Mouse (Mus musculus) heart, embryonic 15.5 days (tissue): ENCODE results near the gene 1700019N19Rik. TPM values are rescaled to one million over a fixed set of nuclear protein-coding genes. Genes with fewer than 3 reads are reported as not detected.

Experiments used
- ATAC-seq: fragments of 200-750 bp; cut with Nextera tagmentation; replicated peaks from 2 replicates; pipeline ENCODE4 v1.8.0; 2017; ENCODE audit warnings: low read depth, moderate TSS enrichment; ENCODE audit not compliant: insufficient number of reproducible peaks, insufficient read depth, low FRiP score
- H3K27ac ChIP-seq: fragments of 300-500 bp; sonication (generic); 2 replicates; pipeline ENCODE4 v1.5.1; 2015; ENCODE audit warnings: mild to moderate bottlenecking, inconsistent platforms
- H3K27me3 ChIP-seq: fragments of 300-500 bp; sonication (generic); 2 replicates; pipeline ENCODE4 v1.6.1; 2015; ENCODE audit warnings: inconsistent platforms
- H3K36me3 ChIP-seq: fragments of 300-500 bp; sonication (generic); 2 replicates; pipeline ENCODE4 v1.6.1; 2015; ENCODE audit warnings: mild to moderate bottlenecking, inconsistent platforms
- H3K4me1 ChIP-seq: fragments of 300-500 bp; sonication (generic); replicated peaks from 2 replicates; pipeline ENCODE4 v1.6.1; 2015; ENCODE audit warnings: inconsistent platforms
- H3K4me2 ChIP-seq: fragments of 300-500 bp; sonication (generic); 2 replicates; pipeline ENCODE4 v1.6.1; 2015; ENCODE audit warnings: inconsistent platforms, mild to moderate bottlenecking, moderate library complexity
- H3K4me3 ChIP-seq: fragments of 300-500 bp; sonication (generic); 2 replicates; pipeline ENCODE4 v1.5.1; 2015; ENCODE audit warnings: mild to moderate bottlenecking, inconsistent platforms
- H3K9ac ChIP-seq: fragments of 300-500 bp; sonication (generic); 2 replicates; pipeline ENCODE4 v1.6.1; 2015; ENCODE audit warnings: mild to moderate bottlenecking, inconsistent platforms
- H3K9me3 ChIP-seq: fragments of 300-500 bp; sonication (generic); replicated peaks from 2 replicates; pipeline ENCODE4 v1.6.1; 2016; ENCODE audit warnings: inconsistent platforms
- WGBS: fragments of 180-500 bp; shearing (Covaris S2); methylation state at CpG from one replicate; pipeline ENCODE4 v1.1.7; 2015; ENCODE audit warnings: mixed read lengths; 5-methylcytosine and 5-hydroxymethylcytosine counted together
- polyA plus RNA-seq: library from polyadenylated mRNA; unstranded; fragments of >200 nt; fragmentation: Nextera tagmentation; extraction: Ambion mirVana; gene quantifications from 2 replicates; pipeline ENCODE4 v1.2.1, GENCODE M21; 2015

1700019N19Rik gene
- polyA plus RNA-seq, 1 experiment from 2014 or later: not detected

- WGBS: 77% methylated on average over 9 of the region's 9 CpGs
- Histone ChIP-seq H3K4me1 (no peaks in the 10 kb centered on the region), H3K27ac (no peak overlapping the region), H3K4me3 (no peak overlapping the region), H3K36me3 (peaks cover 25% of the 10 kb centered on the region; the same call in 1 of the 2 replicates), H3K9ac (no peak overlapping the region), H3K9me3 (no peaks in the 10 kb centered on the region), H3K4me2 (no peak overlapping the region), H3K27me3 (no peaks in the 10 kb centered on the region)
- ATAC-seq: no peak
Observed at GRCm38 (mm10) chr19:58805191-58805779, 11.0 kb upstream of the 1700019N19Rik start.

- no peaks in the 10 kb centered on the region for H3K27me3 ChIP-seq
- WGBS: 76% methylated on average over 12 of the region's 12 CpGs
Observed at GRCm38 (mm10) chr19:58795114-58795669, 931 bp upstream of the 1700019N19Rik start.

GRCm38 (mm10) chr19:58789194-58789593 is 5.1 kb downstream of the 1700019N19Rik start:
- ATAC-seq: no peak
- Histone ChIP-seq H3K27ac (no peak overlapping the region), H3K9ac (no peak overlapping the region), H3K4me3 (no peak overlapping the region), H3K27me3 (0 out of 2 replicates have a peak, but pooled peaks cover 3% of the 10 kb centered on the region), H3K4me2 (no peak overlapping the region), H3K9me3 (no peaks in the 10 kb centered on the region), H3K4me1 (0 out of 2 replicates have a peak, but pooled peaks cover under 1% of the 10 kb centered on the region), H3K36me3 (no peaks in the 10 kb centered on the region)
- WGBS: 70% methylated on average over 11 of the region's 11 CpGs

More at GRCm38 (mm10) chr19:58795114-58795669, 931 bp upstream of the 1700019N19Rik start:
- Histone ChIP-seq H3K4me2 (no peak overlapping the region), H3K4me1 (0 out of 2 replicates have a peak, but pooled peaks cover 2% of the 10 kb centered on the region), H3K4me3 (no peak overlapping the region), H3K9me3 (no peaks in the 10 kb centered on the region), H3K9ac (no peak overlapping the region), H3K27ac (no peak overlapping the region), H3K36me3 (peaks cover 14% of the 10 kb centered on the region)
- ATAC-seq: no peak

GRCm38 (mm10) chr19:58783938-58784337 is 10.3 kb downstream of the 1700019N19Rik start:
- no peak overlapping the region for H3K27ac ChIP-seq
- no peak overlapping the region for H3K4me2 ChIP-seq
- H3K4me3 ChIP-seq: no peak overlapping the region
- no peak for ATAC-seq
- 0 out of 2 replicates have a peak, but pooled peaks cover 2% of the 10 kb centered on the region for H3K4me1 ChIP-seq
- no peaks in the 10 kb centered on the region for H3K36me3 ChIP-seq
- H3K9ac ChIP-seq: no peak overlapping the region
- H3K9me3 ChIP-seq: no peaks in the 10 kb centered on the region
- 0 out of 2 replicates have a peak, but pooled peaks cover 3% of the 10 kb centered on the region for H3K27me3 ChIP-seq
- 40% methylated on average over 7 of the region's 7 CpGs for WGBS

DNA sequence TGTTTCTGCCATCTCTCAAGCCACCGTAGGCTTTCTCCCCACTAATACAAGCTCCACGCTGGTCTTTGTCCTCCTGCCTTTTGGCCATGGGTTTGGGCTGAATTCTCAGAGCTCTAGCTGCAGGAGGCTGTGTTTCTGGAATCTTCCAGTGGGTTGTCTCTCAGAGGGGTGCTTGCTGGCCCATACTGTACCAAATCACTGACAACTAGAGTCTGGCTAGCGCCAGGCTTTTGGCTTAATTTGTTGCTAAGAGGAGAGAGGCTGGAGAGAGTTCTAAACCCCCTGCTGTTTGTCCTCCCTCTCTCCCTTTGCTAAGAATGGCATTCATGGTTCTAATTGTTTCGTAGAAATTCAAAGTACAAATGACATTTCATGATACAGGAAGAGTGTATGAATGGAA is 12.7 kb downstream of the 1700019N19Rik start:
- Histone ChIP-seq H3K9me3 (no peaks in the 10 kb centered on the region), H3K4me1 (0 out of 2 replicates have a peak, but pooled peaks cover 2% of the 10 kb centered on the region), H3K4me3 (no peak overlapping the region), H3K4me2 (no peak overlapping the region), H3K9ac (no peak overlapping the region), H3K27ac (no peak overlapping the region), H3K27me3 (0 out of 2 replicates have a peak, but pooled peaks cover 3% of the 10 kb centered on the region), H3K36me3 (no peaks in the 10 kb centered on the region)
- 70% methylated on average over 4 of the region's 4 CpGs for WGBS
- ATAC-seq: no peak

- Histone ChIP-seq H3K9ac (no peak overlapping the region), H3K9me3 (no peaks in the 10 kb centered on the region), H3K27ac (no peak overlapping the region), H3K4me2 (no peak overlapping the region), H3K27me3 (no peaks in the 10 kb centered on the region), H3K4me1 (no peaks in the 10 kb centered on the region), H3K36me3 (no peaks in the 10 kb centered on the region), H3K4me3 (no peak overlapping the region)
- no peak for ATAC-seq
- WGBS: 56% methylated on average over 5 of the region's 5 CpGs
Observed at GRCm38 (mm10) chr19:58776461-58776860, 17.8 kb downstream of the 1700019N19Rik start.

- H3K4me2 ChIP-seq: no peak overlapping the region
- H3K9ac ChIP-seq: no peak overlapping the region
- no peak for ATAC-seq
- no peak overlapping the region for H3K27ac ChIP-seq
- 0 out of 2 replicates have a peak, but pooled peaks cover 3% of the 10 kb centered on the region for H3K4me1 ChIP-seq
- peaks cover 5% of the 10 kb centered on the region; the same call in 1 of the 2 replicates for H3K27me3 ChIP-seq
- WGBS: 94% methylated on average over 6 of the region's 6 CpGs
- H3K36me3 ChIP-seq: no peaks in the 10 kb centered on the region
- H3K9me3 ChIP-seq: no peaks in the 10 kb centered on the region
- H3K4me3 ChIP-seq: no peak overlapping the region
Observed at GRCm38 (mm10) chr19:58767329-58767728, 26.9 kb downstream of the 1700019N19Rik start.

- ATAC-seq: no peak
- 9% methylated on average over 12 of the region's 12 CpGs for WGBS
- Histone ChIP-seq H3K9me3 (no peaks in the 10 kb centered on the region), H3K27me3 (0 out of 2 replicates have a peak, but pooled peaks cover 5% of the 10 kb centered on the region), H3K36me3 (no peaks in the 10 kb centered on the region), H3K4me1 (0 out of 2 replicates have a peak, but pooled peaks cover 3% of the 10 kb centered on the region), H3K4me2 (no peak overlapping the region), H3K27ac (no peak overlapping the region), H3K4me3 (no peak overlapping the region), H3K9ac (no peak overlapping the region)
Observed at GRCm38 (mm10) chr19:58762848-58763541, 31.3 kb downstream of the 1700019N19Rik start.

DNA sequence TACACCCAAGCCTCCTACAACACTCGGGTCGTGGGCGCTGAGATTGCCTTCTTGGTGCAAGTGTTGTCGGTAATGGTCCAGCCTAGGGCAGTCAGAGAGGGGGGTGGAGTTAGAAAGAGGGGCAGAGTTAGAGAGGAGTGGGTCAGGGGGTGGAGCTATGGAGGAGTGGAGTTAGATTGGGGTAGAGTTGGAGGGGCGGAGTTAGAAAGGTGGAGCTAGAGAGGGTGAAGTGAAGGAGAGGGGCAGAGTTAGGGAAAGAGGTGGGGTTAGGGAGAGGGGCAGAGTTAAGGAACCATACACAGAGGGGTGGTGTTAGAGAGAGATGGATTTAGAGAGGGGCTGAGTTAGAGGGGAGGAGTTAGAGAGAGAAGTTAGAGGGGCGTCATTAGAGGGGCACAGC is 31.9 kb downstream of the 1700019N19Rik start:
- no peak for ATAC-seq
- Histone ChIP-seq H3K4me1 (0 out of 2 replicates have a peak, but pooled peaks cover 3% of the 10 kb centered on the region), H3K9me3 (no peaks in the 10 kb centered on the region)

GRCm38 (mm10) chr19:58759423-58759822 is 34.8 kb downstream of the 1700019N19Rik start, which contains the start of gene Pnliprp2:
Gene Pnliprp2, plus strand, starts transcription at chr19:58759719.
- no peaks in the 10 kb centered on the region; the same call in 1 of the 2 replicates for H3K9me3 ChIP-seq
- no peak within 1 kb of the TSS for H3K9ac ChIP-seq
- WGBS: 64% methylated on average over 9 of the region's 9 CpGs
- H3K27ac ChIP-seq: no peak within 1 kb of the TSS
- no peak within 1 kb of the TSS for H3K4me3 ChIP-seq
- 0 out of 2 replicates have a peak, but pooled peaks cover 5% of the 10 kb centered on the region for H3K27me3 ChIP-seq
- ATAC-seq: no peak
- no peak within 1 kb of the TSS for H3K4me2 ChIP-seq
- H3K36me3 ChIP-seq: no peaks in the 10 kb centered on the region
- 0 out of 2 replicates have a peak, but pooled peaks cover 3% of the 10 kb centered on the region for H3K4me1 ChIP-seq

More for the DNA sequence above, 31.9 kb downstream of the 1700019N19Rik start:
- no peak overlapping the region for H3K4me2 ChIP-seq
- H3K4me3 ChIP-seq: no peak overlapping the region
- H3K36me3 ChIP-seq: no peaks in the 10 kb centered on the region
- 0 out of 2 replicates have a peak, but pooled peaks cover 5% of the 10 kb centered on the region for H3K27me3 ChIP-seq
- H3K27ac ChIP-seq: no peak overlapping the region
- 30% methylated on average over 6 of the region's 6 CpGs for WGBS
- no peak overlapping the region for H3K9ac ChIP-seq

DNA sequence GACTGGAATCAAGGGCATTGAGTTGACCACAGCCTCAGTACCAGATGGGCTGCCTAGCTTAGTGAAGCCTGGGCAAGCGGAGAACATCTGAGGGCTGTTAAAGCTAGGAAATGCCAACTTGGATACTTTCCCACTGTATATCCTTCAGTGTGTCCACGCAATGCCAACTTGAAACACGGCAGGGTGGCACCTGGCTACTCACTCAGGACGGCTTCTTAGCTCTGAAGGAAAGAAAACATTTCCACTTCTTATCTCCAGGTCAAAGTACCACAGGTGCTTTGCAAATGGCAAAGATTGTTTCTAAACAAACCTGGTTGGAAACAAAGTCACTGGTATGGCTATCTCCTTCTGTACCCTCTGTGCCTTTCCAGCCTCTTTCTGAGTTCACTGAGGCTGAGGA is 35.4 kb downstream of the 1700019N19Rik start:
- Histone ChIP-seq H3K36me3 (no peaks in the 10 kb centered on the region), H3K27me3 (0 out of 2 replicates have a peak, but pooled peaks cover 5% of the 10 kb centered on the region), H3K27ac (no peak overlapping the region), H3K4me2 (no peak overlapping the region), H3K4me1 (0 out of 2 replicates have a peak, but pooled peaks cover 3% of the 10 kb centered on the region), H3K4me3 (no peak overlapping the region), H3K9me3 (no peaks in the 10 kb centered on the region; the same call in 1 of the 2 replicates), H3K9ac (no peak overlapping the region)
- 82% methylated on average over 4 of the region's 4 CpGs for WGBS
- ATAC-seq: no peak
